Mouse (Mus musculus) right cerebral cortex, adult 2 months (tissue): Measurements from ENCODE around the gene Selplg.

Experiments
- DNase-seq, 2 experiments: peaks; one replicate each; pipeline ENCODE4 v3.0.0; 2021 to 2022; ENCODE audit warnings: low spot score in 2 of 2

Gene Selplg

GRCm38 (mm10) chr5:113832490-113832901 lies at the start of gene Selplg:
Selplg (minus strand) TSS chr5:113832644.
- DNase-seq = no peak

DNA sequence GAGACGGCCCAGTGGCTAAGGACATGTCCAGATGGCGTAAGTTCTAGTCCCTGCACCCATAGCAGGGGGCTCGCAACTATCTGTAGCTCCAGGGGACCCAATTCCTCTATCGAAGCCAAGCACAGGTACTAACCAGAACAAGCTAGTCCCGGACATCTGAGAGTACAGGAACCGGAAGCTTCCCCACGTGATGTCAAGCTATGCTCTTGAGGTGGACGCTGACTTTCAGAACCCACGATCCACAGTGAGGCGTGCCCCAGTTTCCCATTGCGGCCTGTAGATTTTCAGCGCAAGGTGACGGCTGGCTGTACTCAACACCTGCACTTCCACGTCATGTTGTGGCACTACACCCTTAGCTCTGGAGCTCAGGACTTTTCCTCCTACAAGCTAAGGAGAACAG lies 48.7 kb upstream of the Selplg start:
- DNase-seq = no peak

- no peak for DNase-seq
Measured at GRCm38 (mm10) chr5:113878943-113879617, 46.6 kb upstream of the Selplg start.

- DNase-seq = no peak
Measured at GRCm38 (mm10) chr5:113877565-113877964, 45.1 kb upstream of the Selplg start.

DNA sequence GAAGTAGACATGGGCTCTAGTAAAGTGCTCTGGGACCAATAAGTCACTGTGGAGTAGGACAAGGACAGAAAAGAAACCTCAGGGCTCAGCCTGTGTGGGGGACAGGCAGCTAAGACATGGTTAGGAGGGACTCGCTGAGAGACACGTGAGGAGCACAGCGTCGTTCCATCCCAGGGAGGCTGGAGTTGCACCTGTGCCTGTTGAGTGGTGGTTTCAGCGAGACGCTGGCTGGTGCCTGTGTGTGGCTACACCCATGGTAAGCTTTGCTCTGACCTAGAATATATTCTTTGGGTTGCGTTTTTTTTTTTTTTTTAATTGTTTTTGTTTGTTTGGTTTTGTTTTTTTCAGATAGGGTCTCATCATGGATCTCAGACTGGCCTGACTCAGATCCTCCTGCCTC lies 43.7 kb upstream of the Selplg start:
- DNase-seq = no peak

DNA sequence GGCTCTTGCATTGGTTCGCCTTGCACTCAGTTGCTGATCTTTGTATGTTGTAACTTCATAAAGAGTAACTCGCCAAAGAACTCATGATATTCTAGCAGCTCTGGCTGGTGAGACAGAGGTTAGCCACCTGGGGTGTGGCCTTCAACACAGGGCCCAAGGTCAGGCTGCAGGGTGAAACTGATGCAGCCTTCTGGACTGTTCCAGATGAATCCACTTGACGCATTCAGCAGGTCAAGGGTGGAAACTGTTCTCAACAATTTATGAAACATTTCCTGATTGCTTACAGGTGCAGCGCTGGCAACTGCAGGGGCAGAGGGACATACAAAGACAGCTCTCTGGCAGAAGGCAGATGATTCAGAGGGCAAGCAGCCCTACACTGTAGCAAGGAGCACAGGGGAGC lies 43.2 kb upstream of the Selplg start:
- no peak for DNase-seq

GRCm38 (mm10) chr5:113874063-113875024 lies 41.9 kb upstream of the Selplg start:
- DNase-seq = no peak

- DNase-seq = peak; percentile 45 to 52
Measured at GRCm38 (mm10) chr5:113872936-113873912, 40.8 kb upstream of the Selplg start.

DNA sequence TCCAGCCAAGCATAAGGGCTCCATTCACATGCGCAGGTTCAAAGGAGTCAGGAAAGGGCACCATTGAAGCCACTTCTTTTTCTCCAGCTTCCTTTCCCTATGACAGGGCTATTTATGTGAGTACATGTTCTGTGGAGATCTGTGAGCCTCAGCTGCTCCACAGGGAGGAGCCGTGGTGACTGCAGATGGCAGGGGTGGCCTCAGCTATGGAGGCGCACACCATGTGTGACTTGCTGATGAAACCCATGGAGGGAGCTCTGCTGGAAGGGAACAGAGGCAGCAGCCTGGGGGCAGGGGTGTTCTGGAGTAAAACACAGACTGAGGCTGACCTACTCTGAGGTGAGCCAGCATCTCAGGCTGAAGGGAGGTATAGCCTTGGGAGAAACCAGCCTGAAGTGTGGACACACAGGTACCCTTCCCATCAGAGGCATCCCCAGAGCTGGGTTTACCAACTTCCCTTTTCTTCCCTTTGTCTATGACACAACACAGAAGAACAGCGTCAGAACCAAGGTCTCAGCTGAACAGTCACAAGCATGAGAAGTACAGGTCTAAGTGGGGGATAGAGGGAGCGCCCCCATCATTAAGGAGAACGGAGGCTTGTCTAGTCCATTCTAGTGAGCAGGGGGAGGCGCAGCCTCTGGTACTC lies 39.6 kb upstream of the Selplg start:
- DNase-seq = no peak

DNA sequence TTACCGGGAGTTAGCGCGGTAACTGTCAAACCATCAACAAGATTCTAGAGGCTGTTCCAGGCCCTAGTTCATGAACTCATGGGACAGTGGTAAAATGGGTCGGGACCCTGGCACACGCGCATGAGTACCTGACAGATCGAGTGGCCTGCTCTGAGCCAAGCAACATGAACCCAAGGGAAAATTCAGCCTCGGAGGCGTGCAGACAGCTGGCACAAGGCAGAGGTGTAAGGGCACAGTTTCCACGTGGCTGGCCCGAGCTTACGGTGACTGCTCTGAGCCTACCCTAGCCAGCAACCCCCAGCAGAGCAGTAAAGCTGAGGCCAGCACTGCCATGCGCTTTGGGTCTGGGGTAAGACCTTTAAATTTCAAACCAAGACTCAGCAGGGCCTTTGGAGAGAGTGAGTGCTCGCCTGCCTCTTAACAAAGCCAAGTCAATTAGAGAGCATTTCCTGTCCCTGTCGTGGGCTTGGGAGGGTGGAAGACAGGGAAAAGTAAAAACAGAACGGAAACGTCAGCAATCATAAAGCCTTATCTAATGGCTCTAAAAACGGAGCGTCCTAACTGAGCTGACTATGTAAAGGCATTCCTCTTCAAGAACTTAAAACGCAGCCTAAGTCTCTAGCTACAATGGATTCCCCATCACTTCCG lies 38.1 kb upstream of the Selplg start:
- no peak for DNase-seq

DNA sequence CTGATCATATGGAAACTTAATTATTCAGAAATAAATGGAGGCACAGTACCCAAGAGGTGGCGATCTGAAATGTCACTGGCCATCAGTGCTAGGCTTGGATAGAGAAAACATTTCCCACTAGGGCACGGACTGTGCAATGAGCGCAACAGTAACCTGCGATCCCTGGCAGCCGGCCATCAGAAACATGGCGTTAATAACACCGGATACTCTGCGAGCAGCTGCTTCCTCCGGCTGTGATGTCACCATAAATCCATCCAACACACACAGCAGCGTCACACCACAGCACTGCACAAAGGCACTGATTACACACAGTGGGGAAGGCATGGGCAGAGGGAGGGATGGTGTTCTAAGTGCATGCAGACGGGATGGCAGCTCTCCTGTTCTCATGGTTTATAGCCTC lies 36.7 kb upstream of the Selplg start:
- no peak for DNase-seq

- no peak for DNase-seq
Measured at GRCm38 (mm10) chr5:113864992-113865391, 32.5 kb upstream of the Selplg start.

GRCm38 (mm10) chr5:113863994-113864393 lies 31.6 kb upstream of the Selplg start:
- DNase-seq = no peak

GRCm38 (mm10) chr5:113862418-113862817 lies 30.0 kb upstream of the Selplg start:
- DNase-seq = peak in 1 of 2 experiments; percentile 54

GRCm38 (mm10) chr5:113861294-113861693 lies 28.9 kb upstream of the Selplg start:
- DNase-seq = no peak

GRCm38 (mm10) chr5:113858971-113859370 lies 26.5 kb upstream of the Selplg start:
- no peak for DNase-seq

DNA sequence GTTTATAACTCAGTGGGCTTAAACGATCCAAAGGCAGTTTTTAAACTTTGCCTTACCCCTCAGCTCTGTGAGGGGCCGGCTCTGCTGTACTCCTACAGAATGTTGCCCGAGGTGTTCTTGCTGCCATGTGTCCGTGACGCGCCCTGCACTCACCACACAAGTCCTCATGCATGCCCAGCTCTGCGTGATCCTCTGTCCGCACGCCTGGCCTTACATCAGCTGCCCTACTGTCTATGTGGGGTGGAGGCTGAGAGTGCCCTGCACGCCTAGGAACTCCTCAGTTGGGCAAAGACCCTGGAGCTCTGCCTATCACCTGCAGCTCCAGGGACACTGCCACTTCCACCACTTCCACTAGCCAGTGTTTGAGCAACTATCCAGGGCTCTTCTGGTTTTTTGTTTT lies 26.1 kb upstream of the Selplg start:
- DNase-seq = no peak

- no peak for DNase-seq
Measured at GRCm38 (mm10) chr5:113857631-113858030, 25.2 kb upstream of the Selplg start.

DNA sequence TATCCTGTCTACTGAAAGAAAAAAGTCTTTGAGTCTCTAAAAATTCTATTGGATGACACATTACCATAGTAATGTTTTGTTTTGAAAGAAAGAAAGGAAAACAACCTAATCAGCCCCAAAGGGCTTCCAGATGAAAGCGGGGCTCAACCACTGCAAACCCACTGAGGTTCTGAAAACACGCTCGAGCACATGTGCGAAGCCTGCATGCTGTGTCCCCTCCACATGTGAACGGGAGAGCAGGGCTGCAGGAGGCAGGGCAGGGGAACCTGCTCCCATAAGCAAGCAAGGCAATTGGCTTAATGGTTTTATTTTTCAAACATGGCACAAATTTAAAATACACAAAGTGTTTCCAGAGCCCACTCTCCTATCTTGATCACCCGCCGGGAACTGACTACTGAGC lies 24.2 kb upstream of the Selplg start:
- no peak for DNase-seq

DNA sequence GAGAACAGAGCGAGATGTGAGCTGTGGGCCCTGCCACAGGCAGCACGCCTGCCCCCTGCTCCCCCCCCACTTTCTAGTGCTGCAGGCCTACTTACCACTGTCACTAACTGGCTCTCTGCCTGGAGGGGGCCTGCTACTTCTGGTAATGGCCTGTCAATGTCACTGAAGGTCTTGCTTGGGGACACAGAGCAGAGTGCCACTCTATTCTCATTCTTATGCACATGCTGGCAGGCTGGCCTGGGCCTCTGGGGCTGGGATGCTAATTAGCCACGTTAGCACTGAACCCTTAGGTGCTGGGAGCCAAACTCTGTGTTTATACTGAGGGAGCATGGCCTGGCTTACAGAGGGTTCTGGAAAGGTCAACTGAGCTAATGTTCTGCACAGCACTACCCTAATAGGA lies 23.3 kb upstream of the Selplg start:
- DNase-seq = no peak

GRCm38 (mm10) chr5:113855117-113855516 lies 22.7 kb upstream of the Selplg start:
- no peak for DNase-seq
